In genomic region chr10:81425236-81425850, GRCm38 (mm10) we compare ENCODE assay signal across 8 mouse cellular contexts. TPM values are rescaled to one million over a fixed set of nuclear protein-coding genes. Genes with fewer than 3 reads are reported as not detected.
DNase-seq lines count a peak whose midpoint lies in the region; ATAC-seq lines count a peak whose summit lies in the region.

No protein-coding gene starts in this region.

- ATAC-seq in liver, embryonic 12.5 days = no peak
- ATAC-seq in erythroblast, adult 5-6 weeks (replicated peaks; ENCODE audit: low FRiP score, poor library complexity, severe bottlenecking) = no peak

- no peak overlapping the region; the same call in 1 of the 2 replicates for H3K4me3 ChIP-seq in liver, embryonic 12.5 days

- no peak overlapping the region; the same call in 1 of the 2 replicates for H3K27ac ChIP-seq in liver, embryonic 12.5 days

- no peaks in the 10 kb centered on the region for H3K9me3 ChIP-seq in liver, embryonic 12.5 days (replicated peaks)

- H3K36me3 ChIP-seq in liver, embryonic 12.5 days = peaks cover 3% of the 10 kb centered on the region; the same call in 1 of the 2 replicates

- peaks cover 55% of the 10 kb centered on the region for H3K4me1 ChIP-seq in liver, embryonic 12.5 days

- peak overlapping the region; percentile 64 for H3K4me2 ChIP-seq in liver, embryonic 12.5 days

- H3K9ac ChIP-seq in liver, embryonic 12.5 days = no peak overlapping the region

- DNase-seq in urinary bladder, adult 2 months (ENCODE audit: low spot score) = peak; percentile 41
- DNase-seq in urinary bladder, adult 18-20 months (ENCODE audit: low spot score in 2 of 2) = no peak
- DNase-seq in cerebellum, postnatal 4 days (ENCODE audit: low spot score in 2 of 2) = peak; percentile 21 to 38
- DNase-seq in heart, adult 9 months (ENCODE audit: low spot score in 2 of 2) = peak; percentile 69 to 71
- DNase-seq in kidney, adult 8-10 months = peak; percentile 55 to 61
- DNase-seq in ovary, adult 18-20 months (ENCODE audit: low spot score) = peak; percentile 34

- 32% methylated on average over 10 of the region's 10 CpGs for WGBS in liver, embryonic 12.5 days (ENCODE audit: insufficient replicate concordance)

- H3K27me3 ChIP-seq in liver, embryonic 12.5 days (replicated peaks) = peaks cover 97% of the 10 kb centered on the region

RNA-seq across cellular contexts. Expression of gene Nfic, which starts 30.1 kb away (rescaled TPM):
- polyA plus RNA-seq in urinary bladder, adult 2 months (2012; rRNA removed) = 28.4 and 67.0 TPM in 2 replicates
- 10.1 and 10.2 TPM in 2 replicates for polyA plus RNA-seq in liver, embryonic 12.5 days (2016; fragmentation: Nextera tagmentation; extraction: Ambion mirVana)
- total RNA-seq in erythroblast, adult 5-6 weeks (2015; ENCODE audit: low replicate concordance) = 13.4 and 23.8 TPM in 2 replicates
- total RNA-seq in erythroblast, adult 5-6 weeks (2017; ENCODE audit: low replicate concordance) = 0.84 and 8.2 TPM in 2 replicates

RNA-seq across cellular contexts. Expression of gene Smim24, which starts 32.5 kb away (rescaled TPM):
- polyA plus RNA-seq in urinary bladder, adult 2 months (2012; rRNA removed) = 5.0 and 6.9 TPM in 2 replicates
- polyA plus RNA-seq in liver, embryonic 12.5 days (2016; fragmentation: Nextera tagmentation; extraction: Ambion mirVana) = 1.8 TPM in 2 replicates
- total RNA-seq in erythroblast, adult 5-6 weeks (2015; ENCODE audit: low replicate concordance) = 5.4 TPM in 1 of 2 replicates, not detected in the other
- total RNA-seq in erythroblast, adult 5-6 weeks (2017; ENCODE audit: low replicate concordance) = 1.8 and 3.8 TPM in 2 replicates

RNA-seq across cellular contexts. Expression of gene Gm48552, which starts 36.5 kb away (rescaled TPM):
- 2.7 and 3.6 TPM in 2 replicates for polyA plus RNA-seq in urinary bladder, adult 2 months (2012; rRNA removed)
- 0.71 and 0.98 TPM in 2 replicates for polyA plus RNA-seq in liver, embryonic 12.5 days (2016; fragmentation: Nextera tagmentation; extraction: Ambion mirVana)
- not detected in 2 replicates for total RNA-seq in erythroblast, adult 5-6 weeks (2015; ENCODE audit: low replicate concordance)
- 5.6 TPM in 1 of 2 replicates, not detected in the other for total RNA-seq in erythroblast, adult 5-6 weeks (2017; ENCODE audit: low replicate concordance)

RNA-seq across cellular contexts. Expression of gene Gm48551, which starts 41.1 kb away (rescaled TPM):
- 3.6 and 3.8 TPM in 2 replicates for polyA plus RNA-seq in urinary bladder, adult 2 months (2012; rRNA removed)
- polyA plus RNA-seq in liver, embryonic 12.5 days (2016; fragmentation: Nextera tagmentation; extraction: Ambion mirVana) = 0.68 and 1.2 TPM in 2 replicates
- total RNA-seq in erythroblast, adult 5-6 weeks (2015; ENCODE audit: low replicate concordance) = 2.5 and 3.7 TPM in 2 replicates
- 1.3 TPM in 1 of 2 replicates, not detected in the other for total RNA-seq in erythroblast, adult 5-6 weeks (2017; ENCODE audit: low replicate concordance)

RNA-seq across cellular contexts. Expression of gene Dohh, which starts 41.1 kb away (rescaled TPM):
- polyA plus RNA-seq in urinary bladder, adult 2 months (2012; rRNA removed) = 42.9 and 47.4 TPM in 2 replicates
- polyA plus RNA-seq in liver, embryonic 12.5 days (2016; fragmentation: Nextera tagmentation; extraction: Ambion mirVana) = 70.0 and 74.5 TPM in 2 replicates
- total RNA-seq in erythroblast, adult 5-6 weeks (2015; ENCODE audit: low replicate concordance) = 10.4 and 11.7 TPM in 2 replicates
- total RNA-seq in erythroblast, adult 5-6 weeks (2017; ENCODE audit: low replicate concordance) = 32.5 and 33.7 TPM in 2 replicates

Comparison
In these comparisons a context has a peak if more than half of its experiments do, and no peak if none do; other contexts are left out.
1. DNase-seq: peak in urinary bladder, adult 2 months (single experiment), cerebellum, postnatal 4 days (2 of 2), heart, adult 9 months (2 of 2), kidney, adult 8-10 months (2 of 2) and ovary, adult 18-20 months (single experiment); none in urinary bladder, adult 18-20 months (0 of 2).